Mouse (Mus musculus): ENCODE measurements around the gene Cdca7l.

GRCm38 (mm10) chr12:117806470-117806869 is 2.4 kb downstream of the Cdca7l start:
- TF ChIP-seq CTCF (IDR thresholded peaks at IDR 0.05; ENCODE audit: insufficient read depth, low read depth, low read length) (no peak), POLR2A (IDR thresholded peaks at IDR 0.05; ENCODE audit: insufficient read depth, low read depth, low read length) (no peak)
